Mouse (Mus musculus): ENCODE data around the gene Gal3st4.

GRCm38 (mm10) chr5:138233778-138234177, 38.9 kb downstream of the Gal3st4 start:
- TF ChIP-seq CTCF (IDR thresholded peaks at IDR 0.05; ENCODE audit: borderline replicate concordance, insufficient read depth, low read length), result no peak
- TF ChIP-seq POLR2A (IDR thresholded peaks at IDR 0.05; ENCODE audit: low read depth, low read length), result no peak
